Comparison of ENCODE assay signal across 27 mouse cellular contexts in genomic region chr16:59634598-59634997, GRCm38 (mm10). TPM values are rescaled to one million over a fixed set of nuclear protein-coding genes. Genes with fewer than 3 reads are reported as not detected.
DNase-seq lines count a peak whose midpoint lies in the region; ATAC-seq lines count a peak whose summit lies in the region.
"Had no signal": no experiment of that assay in that cellular context is flagged by ENCODE, and none has a peak within 500 bp of the region (broad histone marks: within the 10 kb centered on the region; RNA-seq: fewer than 3 reads in every experiment).

No protein-coding gene starts in this region.

- no peak overlapping the region for H3K4me3 ChIP-seq in kidney, embryonic 16.5 days (ENCODE audit: low read length)
- H3K4me3 ChIP-seq: embryonic facial prominence, embryonic 13.5 days; forebrain, embryonic 10.5 days; forebrain, embryonic 15.5 days; gastrocnemius, adult 2 months; hindbrain, embryonic 12.5 days; intestine, embryonic 15.5 days; liver, embryonic 13.5 days; megakaryocyte, embryonic 14.5 days; midbrain, embryonic 12.5 days; myocyte; neural tube, embryonic 12.5 days had no signal

- H3K27ac ChIP-seq in kidney, embryonic 16.5 days (ENCODE audit: low read length), result no peak overlapping the region
- H3K27ac ChIP-seq: embryonic facial prominence, embryonic 13.5 days; forebrain, embryonic 10.5 days; forebrain, embryonic 15.5 days; gastrocnemius, adult 2 months; hindbrain, embryonic 12.5 days; hindbrain, postnatal 0 days; intestine, embryonic 15.5 days; liver, embryonic 13.5 days; midbrain, embryonic 12.5 days; neural tube, embryonic 12.5 days had no signal

- 0 out of 2 replicates have a peak, but pooled peaks cover 3% of the 10 kb centered on the region for H3K36me3 ChIP-seq in kidney, embryonic 16.5 days (ENCODE audit: insufficient read depth, low read length)
- H3K36me3 ChIP-seq: intestine, embryonic 15.5 days; liver, embryonic 13.5 days had no signal

- ATAC-seq in kidney, embryonic 16.5 days (ENCODE audit: low FRiP score, low TSS enrichment), result no peak
- ATAC-seq: forebrain, embryonic 15.5 days; hindbrain, postnatal 0 days; intestine, embryonic 15.5 days; lung, postnatal 0 days had no signal

- no peaks in the 10 kb centered on the region for H3K27me3 ChIP-seq in kidney, embryonic 16.5 days (ENCODE audit: insufficient read depth, low read length)
- H3K27me3 ChIP-seq: CH12.LX; embryonic facial prominence, embryonic 13.5 days; forebrain, embryonic 15.5 days; hindbrain, embryonic 12.5 days; intestine, embryonic 15.5 days; liver, embryonic 13.5 days; megakaryocyte, embryonic 14.5 days; midbrain, embryonic 12.5 days; neural tube, embryonic 12.5 days had no signal

- no peaks in the 10 kb centered on the region for H3K9me3 ChIP-seq in kidney, embryonic 16.5 days (ENCODE audit: low read length)
- H3K9me3 ChIP-seq: embryonic facial prominence, embryonic 13.5 days; forebrain, embryonic 10.5 days; forebrain, embryonic 15.5 days; hindbrain, embryonic 12.5 days; intestine, embryonic 15.5 days; liver, embryonic 13.5 days; megakaryocyte, embryonic 14.5 days; midbrain, embryonic 12.5 days; neural tube, embryonic 12.5 days had no signal

- WGBS in kidney, embryonic 16.5 days, result 87% methylated on average over 2 of the region's 2 CpGs

- no peak overlapping the region for H3K9ac ChIP-seq in kidney, embryonic 16.5 days (replicated peaks; ENCODE audit: low read length)
- H3K9ac ChIP-seq: embryonic facial prominence, embryonic 13.5 days; forebrain, embryonic 15.5 days; hindbrain, embryonic 12.5 days; intestine, embryonic 15.5 days; liver, embryonic 13.5 days; midbrain, embryonic 12.5 days; neural tube, embryonic 12.5 days had no signal

- peak; percentile 8 for DNase-seq in adrenal gland, postnatal 10 days
- no peak for DNase-seq in adrenal gland, postnatal 4 days (ENCODE audit: low spot score in 2 of 2)
- DNase-seq in kidney, postnatal 14 days, result peak; percentile 5
- DNase-seq in kidney, postnatal 10 days, result no peak
- peak; percentile 35 for DNase-seq in cerebellum, adult 9-11 months
- no peak for DNase-seq in testis, postnatal 14 days (ENCODE audit: low spot score)
- DNase-seq: adrenal gland, adult 8-10 months; gastrocnemius, adult 2 months; heart, postnatal 36 days; kidney, adult 2 months; liver, embryonic 13.5 days; lung, adult 18-20 months; lung, postnatal 4 days; right cerebral cortex, adult 18-20 months had no signal

- peaks cover 7% of the 10 kb centered on the region; the same call in 1 of the 2 replicates for H3K4me1 ChIP-seq in kidney, embryonic 16.5 days (ENCODE audit: insufficient read depth, low read length)
- H3K4me1 ChIP-seq: intestine, embryonic 15.5 days; midbrain, embryonic 12.5 days; neural tube, embryonic 12.5 days had no signal

- no peak overlapping the region for H3K4me2 ChIP-seq in kidney, embryonic 16.5 days (replicated peaks; ENCODE audit: low read depth, low read length)
- H3K4me2 ChIP-seq: embryonic facial prominence, embryonic 13.5 days; forebrain, embryonic 15.5 days; hindbrain, embryonic 12.5 days; intestine, embryonic 15.5 days; liver, embryonic 13.5 days; midbrain, embryonic 12.5 days; neural tube, embryonic 12.5 days had no signal

RNA-seq across cellular contexts. Expression of gene Arl6, which starts 4.6 kb away (rescaled TPM):
- total RNA-seq in adrenal gland, postnatal 10 days (2021), result 1 to 10 TPM; 8.1 to 8.7 TPM
- total RNA-seq in adrenal gland, postnatal 4 days (2021), result 10 to 100 TPM; 11.1 to 14.0 TPM
- 34.8 and 38.7 TPM in 2 replicates for polyA plus RNA-seq in kidney, embryonic 16.5 days (2015; fragmentation: Nextera tagmentation; extraction: Ambion mirVana)

RNA-seq across cellular contexts. Expression of gene Crybg3, which starts 33.8 kb away (rescaled TPM):
- 10 to 100 TPM; 16.3 to 19.3 TPM for total RNA-seq in adrenal gland, postnatal 10 days (2021)
- total RNA-seq in adrenal gland, postnatal 4 days (2021), result 10 to 100 TPM; 14.4 to 18.0 TPM
- polyA plus RNA-seq in kidney, embryonic 16.5 days (2015; fragmentation: Nextera tagmentation; extraction: Ambion mirVana), result 7.6 and 8.7 TPM in 2 replicates

Comparison
In these comparisons a context has a peak if more than half of its experiments do, and no peak if none do; other contexts are left out.
1. DNase-seq: peak in adrenal gland, postnatal 10 days (single experiment), kidney, postnatal 14 days (single experiment) and cerebellum, adult 9-11 months (single experiment); none in adrenal gland, postnatal 4 days (0 of 2), kidney, postnatal 10 days (single experiment) and testis, postnatal 14 days (single experiment).